Mouse (Mus musculus): ENCODE measurements around the gene Drg1. TPM values are rescaled to one million over a fixed set of nuclear protein-coding genes. Genes with fewer than 3 reads are reported as not detected.

Drg1 gene
- polyA plus RNA-seq, 1 experiment from 2014 or later = 200 TPM

DNA sequence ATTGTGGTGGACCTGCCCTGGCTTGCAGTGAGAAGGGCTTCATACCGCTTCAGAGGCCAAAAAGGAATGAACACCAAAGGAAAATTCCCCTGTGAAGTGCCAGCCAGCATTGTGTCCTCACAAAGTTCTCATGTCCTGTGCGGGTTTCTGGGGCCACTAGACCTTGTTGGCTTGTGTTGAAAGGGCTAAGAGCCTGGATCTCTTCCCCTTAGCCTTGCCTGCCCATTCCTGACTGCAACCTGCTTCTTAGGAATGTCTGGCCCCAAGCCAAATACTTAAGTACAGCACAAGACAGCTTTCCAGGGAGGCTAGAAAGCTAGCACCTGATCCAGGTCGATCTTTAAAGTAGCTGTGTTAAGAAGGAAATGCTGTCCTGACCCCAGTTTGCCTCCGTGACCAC lies 36.6 kb upstream of the Drg1 start:
- no peaks in the 10 kb centered on the region for H3K9me3 ChIP-seq (ENCODE audit: control insufficient read depth, low read depth, low read length)
- H3K27ac ChIP-seq (ENCODE audit: low read length) = no peak overlapping the region; the same call in 1 of the 2 replicates
- peaks cover 6% of the 10 kb centered on the region; the same call in 1 of the 2 replicates for H3K4me1 ChIP-seq (ENCODE audit: control insufficient read depth, insufficient read depth, low read length)
- H3K27me3 ChIP-seq (ENCODE audit: control insufficient read depth, insufficient read depth, low read length) = no peaks in the 10 kb centered on the region
- no peak overlapping the region for H3K9ac ChIP-seq (replicated peaks; ENCODE audit: low read depth, low read length)
- peaks cover 93% of the 10 kb centered on the region for H3K36me3 ChIP-seq (ENCODE audit: control insufficient read depth, insufficient read depth, low read length)
- no peak overlapping the region for H3K4me2 ChIP-seq (replicated peaks; ENCODE audit: low read depth, low read length)
- no peak overlapping the region for H3K4me3 ChIP-seq (ENCODE audit: low read depth, low read length)
- ATAC-seq (ENCODE audit: insufficient number of reproducible peaks, insufficient read depth, low FRiP score, low read depth) = no peak
- 66% methylated on average over 4 of the region's 4 CpGs for WGBS

DNA sequence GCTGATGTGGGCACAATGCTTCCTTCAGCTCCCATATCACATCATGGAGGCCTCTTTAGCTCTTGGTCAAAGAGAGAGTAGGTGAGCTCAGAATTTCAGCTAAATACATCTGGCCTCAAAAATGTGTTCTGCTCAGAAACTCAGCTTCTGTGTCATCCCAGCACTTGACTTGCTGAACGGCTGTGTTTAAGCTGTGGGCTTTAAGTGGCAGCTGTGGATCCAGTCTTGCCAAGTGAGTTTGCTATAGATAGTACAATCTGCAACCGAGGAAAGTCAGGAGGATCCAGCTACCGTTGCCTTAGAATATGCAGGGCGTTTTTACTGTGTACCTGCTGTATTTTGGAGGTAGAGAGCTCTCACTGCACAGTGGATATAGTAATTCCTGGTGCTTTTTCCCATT lies 36.2 kb upstream of the Drg1 start:
- H3K27me3 ChIP-seq (ENCODE audit: control insufficient read depth, insufficient read depth, low read length) = no peaks in the 10 kb centered on the region
- WGBS = 81% methylated on average over 4 of the region's 4 CpGs

GRCm38 (mm10) chr11:3301075-3301474 lies 34.9 kb upstream of the Drg1 start:
- H3K27me3 ChIP-seq (ENCODE audit: control insufficient read depth, insufficient read depth, low read length) = no peaks in the 10 kb centered on the region
- peaks cover 93% of the 10 kb centered on the region for H3K36me3 ChIP-seq (ENCODE audit: control insufficient read depth, insufficient read depth, low read length)
- no peak overlapping the region for H3K4me2 ChIP-seq (replicated peaks; ENCODE audit: low read depth, low read length)
- H3K9me3 ChIP-seq (ENCODE audit: control insufficient read depth, low read depth, low read length) = no peaks in the 10 kb centered on the region
- no peak overlapping the region for H3K27ac ChIP-seq (ENCODE audit: low read length)
- WGBS = 91% methylated on average over 5 of the region's 5 CpGs
- no peak for ATAC-seq (ENCODE audit: insufficient number of reproducible peaks, insufficient read depth, low FRiP score, low read depth)
- H3K4me3 ChIP-seq (ENCODE audit: low read depth, low read length) = no peak overlapping the region
- no peak overlapping the region for H3K9ac ChIP-seq (replicated peaks; ENCODE audit: low read depth, low read length)
- H3K4me1 ChIP-seq (ENCODE audit: control insufficient read depth, insufficient read depth, low read length) = peaks cover 7% of the 10 kb centered on the region

More for the DNA sequence above, 36.2 kb upstream of the Drg1 start:
- no peak overlapping the region for H3K9ac ChIP-seq (replicated peaks; ENCODE audit: low read depth, low read length)
- no peak overlapping the region; the same call in 1 of the 2 replicates for H3K27ac ChIP-seq (ENCODE audit: low read length)
- H3K36me3 ChIP-seq (ENCODE audit: control insufficient read depth, insufficient read depth, low read length) = peaks cover 93% of the 10 kb centered on the region
- H3K4me1 ChIP-seq (ENCODE audit: control insufficient read depth, insufficient read depth, low read length) = peaks cover 6% of the 10 kb centered on the region; the same call in 1 of the 2 replicates
- H3K9me3 ChIP-seq (ENCODE audit: control insufficient read depth, low read depth, low read length) = no peaks in the 10 kb centered on the region
- no peak overlapping the region for H3K4me3 ChIP-seq (ENCODE audit: low read depth, low read length)
- H3K4me2 ChIP-seq (replicated peaks; ENCODE audit: low read depth, low read length) = no peak overlapping the region
- no peak for ATAC-seq (ENCODE audit: insufficient number of reproducible peaks, insufficient read depth, low FRiP score, low read depth)

GRCm38 (mm10) chr11:3298813-3299185 lies 32.6 kb upstream of the Drg1 start:
- H3K9me3 ChIP-seq (ENCODE audit: control insufficient read depth, low read depth, low read length) = no peaks in the 10 kb centered on the region
- no peak for ATAC-seq (ENCODE audit: insufficient number of reproducible peaks, insufficient read depth, low FRiP score, low read depth)
- peaks cover 23% of the 10 kb centered on the region for H3K4me1 ChIP-seq (ENCODE audit: control insufficient read depth, insufficient read depth, low read length)

DNA sequence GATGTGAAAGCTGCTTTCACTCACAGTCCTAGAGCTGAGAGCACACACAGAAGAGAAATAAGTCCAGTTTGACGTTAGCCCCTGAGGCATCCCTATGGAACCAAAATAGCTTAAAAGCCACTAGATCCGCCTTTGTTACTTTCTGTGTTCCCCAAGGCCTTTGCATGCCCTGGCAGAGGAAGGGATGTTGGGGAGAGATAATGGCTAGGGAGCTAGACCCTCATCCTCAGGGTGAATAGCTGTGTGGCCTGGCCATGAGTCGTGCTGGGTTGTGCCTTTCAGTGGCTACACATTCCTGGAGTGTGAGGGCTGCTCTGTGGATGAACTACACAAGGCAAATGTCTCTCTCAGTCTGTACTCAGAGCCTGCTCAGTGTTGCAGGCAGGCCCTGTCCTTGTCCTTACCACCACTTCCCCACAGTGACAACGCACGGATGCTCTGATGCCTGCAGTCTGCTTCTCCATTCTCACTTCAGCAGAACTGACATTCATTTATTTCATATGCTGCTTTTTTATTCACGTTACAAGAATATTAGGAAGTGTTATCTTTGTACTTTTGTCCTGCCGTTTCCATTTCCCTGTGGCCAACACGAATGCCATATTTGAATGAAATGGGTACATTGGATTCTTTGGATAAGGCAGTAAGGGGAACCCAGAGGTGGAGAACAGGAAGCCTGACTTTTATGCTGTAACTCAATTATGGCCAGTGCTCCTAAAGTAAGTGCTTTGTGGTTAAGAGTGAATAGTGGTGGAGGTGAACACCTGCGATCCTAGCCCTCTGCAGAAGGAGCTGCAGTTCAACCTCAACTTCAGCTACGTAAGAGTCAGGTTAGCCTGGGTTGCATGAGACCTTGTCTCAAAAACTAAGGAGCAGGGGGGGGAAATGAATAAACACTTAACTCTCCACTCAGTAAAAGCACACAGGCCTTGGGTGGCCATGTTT lies 31.9 kb upstream of the Drg1 start:
- 88% methylated on average over 10 of the region's 10 CpGs for WGBS
- Histone ChIP-seq H3K27me3 (ENCODE audit: control insufficient read depth, insufficient read depth, low read length) (no peaks in the 10 kb centered on the region), H3K27ac (ENCODE audit: low read length) (no peak overlapping the region), H3K4me1 (ENCODE audit: control insufficient read depth, insufficient read depth, low read length) (peaks cover 29% of the 10 kb centered on the region), H3K4me2 (replicated peaks; ENCODE audit: low read depth, low read length) (no peak overlapping the region), H3K36me3 (ENCODE audit: control insufficient read depth, insufficient read depth, low read length) (peaks cover 98% of the 10 kb centered on the region), H3K4me3 (ENCODE audit: low read depth, low read length) (no peak overlapping the region), H3K9ac (replicated peaks; ENCODE audit: low read depth, low read length) (no peak overlapping the region), H3K9me3 (ENCODE audit: control insufficient read depth, low read depth, low read length) (no peaks in the 10 kb centered on the region)
- ATAC-seq (ENCODE audit: insufficient number of reproducible peaks, insufficient read depth, low FRiP score, low read depth) = no peak

More at GRCm38 (mm10) chr11:3298813-3299185, 32.6 kb upstream of the Drg1 start:
- no peak overlapping the region for H3K27ac ChIP-seq (ENCODE audit: low read length)
- 89% methylated on average over 14 of the region's 14 CpGs for WGBS
- no peak overlapping the region for H3K4me3 ChIP-seq (ENCODE audit: low read depth, low read length)
- peaks cover 97% of the 10 kb centered on the region for H3K36me3 ChIP-seq (ENCODE audit: control insufficient read depth, insufficient read depth, low read length)
- H3K4me2 ChIP-seq (replicated peaks; ENCODE audit: low read depth, low read length) = no peak overlapping the region
- H3K27me3 ChIP-seq (ENCODE audit: control insufficient read depth, insufficient read depth, low read length) = no peaks in the 10 kb centered on the region
- no peak overlapping the region for H3K9ac ChIP-seq (replicated peaks; ENCODE audit: low read depth, low read length)

DNA sequence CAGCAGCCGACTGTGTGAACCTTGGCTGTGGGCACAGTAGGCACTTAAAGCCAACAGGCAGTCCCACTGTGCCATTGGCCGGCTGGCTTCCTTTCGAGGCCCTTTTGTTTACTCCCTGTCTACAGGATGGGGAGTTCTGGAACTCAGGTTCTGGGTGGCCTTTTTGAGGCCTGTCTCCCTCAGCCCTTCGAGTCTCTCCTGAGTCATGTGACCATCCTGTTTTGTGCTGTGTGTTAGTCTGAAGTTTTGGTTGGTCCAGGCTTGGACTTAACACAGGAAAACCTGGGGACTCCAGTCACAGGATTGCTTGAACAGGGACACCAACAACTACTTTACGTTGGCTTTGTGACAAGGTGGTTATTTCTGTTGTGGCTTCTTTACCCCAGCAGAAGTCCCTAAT lies 29.8 kb upstream of the Drg1 start:
- H3K9me3 ChIP-seq (ENCODE audit: control insufficient read depth, low read depth, low read length) = no peaks in the 10 kb centered on the region
- 62% methylated on average over 5 of the region's 5 CpGs for WGBS
- peaks cover 28% of the 10 kb centered on the region for H3K4me1 ChIP-seq (ENCODE audit: control insufficient read depth, insufficient read depth, low read length)
- ATAC-seq (ENCODE audit: insufficient number of reproducible peaks, insufficient read depth, low FRiP score, low read depth) = no peak
- H3K36me3 ChIP-seq (ENCODE audit: control insufficient read depth, insufficient read depth, low read length) = peaks cover 80% of the 10 kb centered on the region
- H3K4me2 ChIP-seq (replicated peaks; ENCODE audit: low read depth, low read length) = no peak overlapping the region
- no peak overlapping the region for H3K9ac ChIP-seq (replicated peaks; ENCODE audit: low read depth, low read length)
- no peaks in the 10 kb centered on the region for H3K27me3 ChIP-seq (ENCODE audit: control insufficient read depth, insufficient read depth, low read length)
- no peak overlapping the region for H3K4me3 ChIP-seq (ENCODE audit: low read depth, low read length)
- H3K27ac ChIP-seq (ENCODE audit: low read length) = no peak overlapping the region

- no peak for ATAC-seq (ENCODE audit: insufficient number of reproducible peaks, insufficient read depth, low FRiP score, low read depth)
- H3K4me1 ChIP-seq (ENCODE audit: control insufficient read depth, insufficient read depth, low read length) = peaks cover 28% of the 10 kb centered on the region
- peaks cover 66% of the 10 kb centered on the region for H3K36me3 ChIP-seq (ENCODE audit: control insufficient read depth, insufficient read depth, low read length)
- H3K9ac ChIP-seq (replicated peaks; ENCODE audit: low read depth, low read length) = no peak overlapping the region
- no peaks in the 10 kb centered on the region for H3K27me3 ChIP-seq (ENCODE audit: control insufficient read depth, insufficient read depth, low read length)
- H3K27ac ChIP-seq (ENCODE audit: low read length) = no peak overlapping the region
- 88% methylated on average over 2 of the region's 2 CpGs for WGBS
- H3K4me2 ChIP-seq (replicated peaks; ENCODE audit: low read depth, low read length) = peak overlapping the region; percentile 100
- H3K9me3 ChIP-seq (ENCODE audit: control insufficient read depth, low read depth, low read length) = no peaks in the 10 kb centered on the region
- no peak overlapping the region for H3K4me3 ChIP-seq (ENCODE audit: low read depth, low read length)
These were observed 28.4 kb upstream of the Drg1 start for GRCm38 (mm10) chr11:3294641-3295040.

GRCm38 (mm10) chr11:3293361-3293760 lies 27.1 kb upstream of the Drg1 start:
- ATAC-seq (ENCODE audit: insufficient number of reproducible peaks, insufficient read depth, low FRiP score, low read depth) = no peak
- Histone ChIP-seq H3K36me3 (ENCODE audit: control insufficient read depth, insufficient read depth, low read length) (peaks cover 53% of the 10 kb centered on the region), H3K27ac (ENCODE audit: low read length) (peak overlapping the region; percentile 99), H3K9ac (replicated peaks; ENCODE audit: low read depth, low read length) (peak overlapping the region; percentile 94; the same call in 1 of the 2 replicates), H3K9me3 (ENCODE audit: control insufficient read depth, low read depth, low read length) (no peaks in the 10 kb centered on the region), H3K4me1 (ENCODE audit: control insufficient read depth, insufficient read depth, low read length) (peaks cover 28% of the 10 kb centered on the region), H3K27me3 (ENCODE audit: control insufficient read depth, insufficient read depth, low read length) (no peaks in the 10 kb centered on the region), H3K4me2 (replicated peaks; ENCODE audit: low read depth, low read length) (peak overlapping the region; percentile 100), H3K4me3 (ENCODE audit: low read depth, low read length) (peak overlapping the region; percentile 92)
- WGBS = 46% methylated on average over 4 of the region's 4 CpGs
